Mouse (Mus musculus) liver, postnatal 0 days (tissue): Measurements from ENCODE around the gene Zfp248.

ENCODE experiments used
- CTCF ChIP-seq: sonication (generic); IDR thresholded peaks from 2 replicates; pipeline ENCODE4 v1.5.1; 2016; ENCODE audit warnings: antibody characterized with exemption, low read depth
- EP300 ChIP-seq: IDR thresholded peaks from 2 replicates; pipeline ENCODE4 v1.6.1; 2016; ENCODE audit warnings: antibody characterized with exemption, low read depth, mild to moderate bottlenecking

DNA sequence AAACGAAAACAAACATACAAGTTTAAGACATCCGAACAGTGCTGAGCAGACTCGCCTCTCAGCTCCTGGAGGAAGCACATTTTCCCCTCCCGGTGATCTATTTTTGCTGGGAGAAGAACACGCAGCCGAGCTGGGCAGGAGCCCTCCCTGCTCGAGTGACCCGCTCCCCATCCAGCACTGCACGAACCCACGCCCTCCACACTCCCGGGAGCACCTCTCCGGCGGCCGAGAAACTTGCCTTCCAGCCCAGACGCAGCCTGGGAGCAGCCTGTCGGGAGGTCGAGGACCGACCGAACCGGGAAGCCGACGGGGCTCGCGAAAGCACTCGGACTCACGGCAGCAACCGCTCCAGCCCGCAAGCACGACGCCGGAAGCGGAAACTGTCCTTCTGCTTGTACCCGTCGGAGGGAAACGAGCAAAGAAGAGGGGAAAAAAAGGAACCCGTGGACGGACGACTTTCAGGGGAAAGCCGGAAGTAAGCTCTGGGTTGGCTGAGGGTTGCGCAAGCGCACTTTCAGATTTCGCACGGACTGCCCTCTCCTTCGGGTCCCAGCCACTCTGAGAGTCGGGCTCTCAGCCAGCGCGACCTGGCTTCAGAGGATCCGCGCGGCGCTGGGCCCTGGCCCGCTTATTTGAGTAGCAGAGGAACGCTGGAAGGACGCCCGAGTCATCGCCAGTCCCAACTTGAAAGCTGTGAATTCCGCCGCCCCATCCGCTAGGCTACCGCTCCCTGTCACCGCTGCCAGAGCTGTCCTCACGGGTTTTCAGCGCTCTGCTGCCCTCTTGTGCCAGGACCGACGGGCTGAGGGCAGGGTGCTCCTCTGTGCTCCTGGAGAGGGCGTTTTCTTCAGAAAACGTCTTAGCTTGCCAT, 36.0 kb downstream of the Zfp248 start, which contains the start of gene Bms1:
- TF ChIP-seq CTCF (peak; percentile 99), EP300 (peak; percentile 57; the same call in 1 of the 2 replicates)
